Mouse (Mus musculus): ENCODE results near the gene Rasgef1a.

- no peak for TF ChIP-seq CTCF (IDR thresholded peaks at IDR 0.05)
- TF ChIP-seq EP300 (IDR thresholded peaks at IDR 0.05; ENCODE audit: insufficient read depth, low read depth, low read length): no peak
- no peak for TF ChIP-seq POLR2A (IDR thresholded peaks at IDR 0.05; ENCODE audit: insufficient read depth, low read depth, low read length)
Observed at GRCm38 (mm10) chr6:118012317-118012700, 1.1 kb downstream of the Rasgef1a start.
